Comparison of ENCODE assay signal across 24 mouse cellular contexts in the genomic region with DNA sequence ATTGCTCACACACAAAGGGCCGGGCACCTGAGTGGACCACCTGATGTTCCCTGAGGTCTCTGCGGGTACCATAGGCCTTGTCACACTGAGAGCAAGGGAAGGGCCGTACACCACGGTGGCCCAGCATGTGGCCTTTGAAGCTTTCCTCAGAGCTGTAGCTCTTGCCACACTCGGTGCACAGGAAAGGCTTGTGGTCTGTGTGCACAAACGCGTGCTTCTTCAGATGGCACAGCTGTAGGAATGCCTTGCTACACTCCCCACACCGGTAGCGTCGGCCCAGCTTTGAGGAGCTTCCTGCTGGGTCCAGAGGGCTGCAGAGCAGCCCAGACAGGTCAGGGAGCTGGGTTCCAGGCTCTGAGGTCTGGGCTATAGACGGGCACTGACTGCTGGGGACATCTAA. TPM values are rescaled to one million over a fixed set of nuclear protein-coding genes. Genes with fewer than 3 reads are reported as not detected.
DNase-seq lines count a peak whose midpoint lies in the region; ATAC-seq and TF ChIP-seq lines count a peak whose summit lies in the region.
"Had no signal": no experiment of that assay in that cellular context is flagged by ENCODE, and none has a peak within 500 bp of the region (broad histone marks: within the 10 kb centered on the region; RNA-seq: fewer than 3 reads in every experiment).

No protein-coding gene starts in this region.

- H3K4me2 ChIP-seq in stomach, postnatal 0 days (replicated peaks; ENCODE audit: low read depth) = no peak overlapping the region
- H3K4me2 ChIP-seq: forebrain, embryonic 13.5 days; heart, embryonic 12.5 days; hindbrain, embryonic 12.5 days; kidney, embryonic 15.5 days; limb, embryonic 15.5 days; lung, embryonic 15.5 days; midbrain, embryonic 11.5 days had no signal

- TF ChIP-seq EP300 in stomach, postnatal 0 days (optimal IDR thresholded peaks at IDR 0.05) = no peak

- H3K4me1 ChIP-seq in E14TG2a.4 (replicated peaks; ENCODE audit: low read depth, low read length) = peaks cover 79% of the 10 kb centered on the region
- peaks cover 4% of the 10 kb centered on the region; the same call in 1 of the 2 replicates for H3K4me1 ChIP-seq in stomach, postnatal 0 days (replicated peaks; ENCODE audit: control insufficient read depth, insufficient read depth)

- H3K27me3 ChIP-seq in E14TG2a.4 (ENCODE audit: insufficient read depth, low read length) = no peaks in the 10 kb centered on the region
- no peaks in the 10 kb centered on the region for H3K27me3 ChIP-seq in stomach, postnatal 0 days (ENCODE audit: control insufficient read depth, insufficient read depth, low read length)
- H3K27me3 ChIP-seq: forebrain, embryonic 13.5 days; heart, embryonic 12.5 days; hindbrain, embryonic 12.5 days; kidney, embryonic 15.5 days; limb, embryonic 15.5 days; lung, embryonic 15.5 days had no signal

- 95% methylated on average over 11 of the region's 11 CpGs for WGBS in stomach, postnatal 0 days

- no peak for TF ChIP-seq CTCF in E14TG2a.4 (conservative IDR thresholded peaks at IDR 0.05; ENCODE audit: low read length)
- TF ChIP-seq CTCF in stomach, postnatal 0 days (IDR thresholded peaks at IDR 0.05; ENCODE audit: low read depth) = no peak

- ATAC-seq in megakaryocyte, adult 5-6 weeks (ENCODE audit: poor library complexity, severe bottlenecking) = peak; percentile 34
- ATAC-seq in inflammation-experienced regulatory T-cells, adult 6 months = no peak
- no peak for ATAC-seq in stomach, postnatal 0 days (ENCODE audit: low FRiP score, low TSS enrichment)
- ATAC-seq: forebrain, embryonic 13.5 days had no signal

- DNase-seq in thymus, postnatal 0 days (ENCODE audit: low spot score) = peak; percentile 86
- no peak for DNase-seq in cerebellum, postnatal 4 days (ENCODE audit: low spot score in 2 of 2)
- no peak for DNase-seq in cerebellum, adult 18-20 months
- no peak for DNase-seq in stomach, postnatal 0 days (ENCODE audit: low spot score)
- DNase-seq: cerebellum, adult 2 months; cerebellum, postnatal 36 days; kidney, adult 11 months; layer of hippocampus, adult 9-11 months; left cerebral cortex, postnatal 4 days had no signal

- peak overlapping the region; percentile 67 for H3K4me3 ChIP-seq in E14TG2a.4 (replicated peaks; ENCODE audit: low read length)
- no peak overlapping the region for H3K4me3 ChIP-seq in stomach, postnatal 0 days (ENCODE audit: low read depth, low read length)
- H3K4me3 ChIP-seq: forebrain, embryonic 13.5 days; heart, embryonic 12.5 days; hindbrain, embryonic 12.5 days; kidney, embryonic 15.5 days; left cerebral cortex, adult 2 months; limb, embryonic 15.5 days; lung, embryonic 15.5 days had no signal

- no peak overlapping the region for H3K9ac ChIP-seq in stomach, postnatal 0 days (ENCODE audit: low read length)
- H3K9ac ChIP-seq: forebrain, embryonic 13.5 days; heart, embryonic 12.5 days; hindbrain, embryonic 12.5 days; kidney, embryonic 15.5 days; limb, embryonic 15.5 days; liver, embryonic 14.5 days; lung, embryonic 15.5 days had no signal

- H3K27ac ChIP-seq in stomach, postnatal 0 days (replicated peaks) = no peak overlapping the region
- H3K27ac ChIP-seq: forebrain, embryonic 13.5 days; hindbrain, embryonic 12.5 days; kidney, embryonic 15.5 days; left cerebral cortex, adult 2 months; limb, embryonic 15.5 days; liver, embryonic 14.5 days; lung, embryonic 15.5 days; macrophage had no signal

- H3K9me3 ChIP-seq in E14TG2a.4 (ENCODE audit: low read length) = no peaks in the 10 kb centered on the region
- no peaks in the 10 kb centered on the region for H3K9me3 ChIP-seq in stomach, postnatal 0 days (ENCODE audit: control insufficient read depth, low read length)
- H3K9me3 ChIP-seq: forebrain, embryonic 13.5 days; heart, embryonic 12.5 days; hindbrain, embryonic 12.5 days; kidney, embryonic 15.5 days; limb, embryonic 15.5 days; lung, embryonic 15.5 days had no signal

- H3K36me3 ChIP-seq in E14TG2a.4 (ENCODE audit: insufficient read depth, low read length) = peaks cover 64% of the 10 kb centered on the region
- peaks cover 13% of the 10 kb centered on the region for H3K36me3 ChIP-seq in stomach, postnatal 0 days (ENCODE audit: control insufficient read depth, insufficient read depth, low read length)

RNA-seq across cellular contexts. Expression of a gene that starts 3.8 kb away (rescaled TPM):
- 3.6 and 5.1 TPM in 2 replicates for total RNA-seq in megakaryocyte, adult 5-6 weeks (2015)
- 7.1 and 13.8 TPM in 2 replicates for total RNA-seq in megakaryocyte, adult 5-6 weeks (2017)
- polyA plus RNA-seq in thymus, postnatal 0 days (2015; fragmentation: Nextera tagmentation; extraction: Ambion mirVana) = 7.9 and 12.8 TPM in 2 replicates
- polyA plus RNA-seq in inflammation-experienced regulatory T-cells, adult 6 months (2017; shearing (Covaris generic)) = 10 to 100 TPM in 2 of 3 experiments, 1 to 10 TPM in 1; 5.6 to 16.3 (median 12.4) TPM
- polyA plus RNA-seq in stomach, postnatal 0 days (2015; fragmentation: Nextera tagmentation; extraction: Ambion mirVana) = 3.7 and 4.2 TPM in 2 replicates

RNA-seq across cellular contexts. Expression of a gene that starts 3.8 kb away (rescaled TPM):
- total RNA-seq in megakaryocyte, adult 5-6 weeks (2015) = 92.0 and 93.7 TPM in 2 replicates
- total RNA-seq in megakaryocyte, adult 5-6 weeks (2017) = 78.5 and 86.1 TPM in 2 replicates
- 118 and 123 TPM in 2 replicates for polyA plus RNA-seq in thymus, postnatal 0 days (2015; fragmentation: Nextera tagmentation; extraction: Ambion mirVana)
- polyA plus RNA-seq in inflammation-experienced regulatory T-cells, adult 6 months (2017; shearing (Covaris generic)) = 100 to 1,000 TPM; 133 to 161 (median 149) TPM
- 98.9 and 105 TPM in 2 replicates for polyA plus RNA-seq in stomach, postnatal 0 days (2015; fragmentation: Nextera tagmentation; extraction: Ambion mirVana)

RNA-seq across cellular contexts. Expression of a gene that starts 9.6 kb away (rescaled TPM):
- not detected in 2 replicates for total RNA-seq in megakaryocyte, adult 5-6 weeks (2015)
- total RNA-seq in megakaryocyte, adult 5-6 weeks (2017) = not detected in 2 replicates
- 0.98 and 1.0 TPM in 2 replicates for polyA plus RNA-seq in thymus, postnatal 0 days (2015; fragmentation: Nextera tagmentation; extraction: Ambion mirVana)
- under 1 TPM in 1 of 3 experiments, not detected in 2; 0.24 TPM for polyA plus RNA-seq in inflammation-experienced regulatory T-cells, adult 6 months (2017; shearing (Covaris generic))
- 3.3 and 4.7 TPM in 2 replicates for polyA plus RNA-seq in stomach, postnatal 0 days (2015; fragmentation: Nextera tagmentation; extraction: Ambion mirVana)
- total RNA-seq: heart, postnatal 25 days; midbrain, postnatal 0 days had no signal
- polyA plus RNA-seq: macrophage had no signal
